Mouse (Mus musculus): ENCODE results near the gene Fkbp15. TPM values are rescaled to one million over a fixed set of nuclear protein-coding genes. Genes with fewer than 3 reads are reported as not detected.

The Fkbp15 gene
- polyA plus RNA-seq, 1 experiment from 2014 or later: 22.5 TPM

DNA sequence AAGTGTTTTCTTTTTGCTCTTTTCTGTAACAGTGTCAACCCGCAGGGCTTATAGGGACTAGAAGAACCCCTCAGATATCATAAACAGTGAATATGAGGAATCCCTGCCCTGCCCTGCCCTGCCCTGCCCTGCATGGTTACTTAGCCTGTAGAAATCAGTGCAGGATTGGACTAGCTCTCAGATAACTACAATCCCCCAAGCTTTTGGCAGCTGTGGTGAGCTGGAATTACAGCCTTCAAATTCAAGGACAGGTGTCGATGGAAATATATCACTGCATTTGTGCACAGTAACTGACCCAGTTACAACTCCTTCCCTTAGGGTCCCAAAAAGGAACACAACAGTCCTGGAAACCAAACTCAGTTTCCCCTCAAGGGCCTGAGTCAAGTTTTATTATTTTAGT lies 60.3 kb downstream of the Fkbp15 start:
- no peak for TF ChIP-seq CTCF (IDR thresholded peaks at IDR 0.05)
- in situ Hi-C loops (cut with MboI; ENCODE audit: low pct_unique_long_range_greater_than_20kb): no loop called here
- no peak for DNase-seq (ENCODE audit: low read depth, low spot score)
- no peaks in the 10 kb centered on the region for H3K27me3 ChIP-seq
- ChIA-PET CTCF (no interaction called here), POLR2A (interaction anchor here (0.5 kb wide), 1 partner anchor 98 kb away, joined by 3 read pairs; no protein-coding TSS in a partner anchor)
- ATAC-seq: no peak

DNA sequence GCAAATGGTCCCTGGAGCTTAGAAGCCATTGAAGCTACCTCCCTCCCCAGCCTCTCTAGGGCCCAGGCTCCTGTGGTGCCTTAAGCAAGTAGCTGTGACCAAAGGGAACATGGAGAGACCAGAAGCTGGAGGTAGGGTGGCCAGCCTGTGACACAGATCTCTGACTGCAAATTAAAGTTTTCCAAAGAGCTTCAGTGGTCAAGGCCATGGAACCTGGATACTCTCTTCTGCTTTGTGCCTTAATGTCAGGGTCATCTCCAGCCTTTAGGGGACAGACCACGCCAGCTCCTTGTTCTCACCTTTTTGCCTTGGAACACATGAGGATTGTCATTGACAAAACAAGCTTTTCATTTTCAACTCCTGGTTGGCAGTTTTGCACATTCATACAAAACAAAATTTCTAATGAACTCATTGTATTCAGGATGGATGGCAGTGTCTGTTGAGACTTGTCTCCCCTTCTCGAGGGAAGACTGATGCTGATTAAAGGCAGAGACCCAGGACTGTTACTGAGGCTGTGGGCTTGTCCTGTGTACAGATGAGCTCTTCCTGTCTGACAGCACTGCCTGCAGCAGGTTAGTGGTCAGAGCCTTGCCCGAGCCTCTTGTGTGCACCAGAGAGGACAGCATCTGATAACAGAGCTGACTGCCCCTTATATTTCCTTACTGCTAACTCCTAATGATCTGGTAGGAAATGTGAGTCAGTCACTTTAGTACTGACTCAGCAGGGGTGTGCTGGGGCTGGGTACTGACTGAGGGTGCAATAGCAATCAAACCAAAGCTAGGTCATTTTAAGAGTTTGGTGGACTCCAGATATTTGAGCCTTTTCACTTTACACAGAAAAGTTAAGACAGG lies 62.8 kb downstream of the Fkbp15 start:
- ATAC-seq: no peak
- POLR2A ChIA-PET: interaction anchor here (0.9 kb wide), 1 partner anchor 22 kb away, joined by 3 read pairs; no protein-coding TSS in a partner anchor
- DNase-seq (ENCODE audit: low read depth, low spot score): no peak
- CTCF ChIA-PET: interaction anchor here (1.1 kb wide), 1 partner anchor 10 kb away, joined by 3 read pairs; no protein-coding TSS in a partner anchor
- in situ Hi-C loops (cut with MboI; ENCODE audit: low pct_unique_long_range_greater_than_20kb): loop anchor here (10.0 kb wide), 1 partner anchor 57 kb away; no protein-coding TSS in a partner anchor
- H3K27me3 ChIP-seq: no peaks in the 10 kb centered on the region
- no peak for TF ChIP-seq CTCF (IDR thresholded peaks at IDR 0.05)

DNA sequence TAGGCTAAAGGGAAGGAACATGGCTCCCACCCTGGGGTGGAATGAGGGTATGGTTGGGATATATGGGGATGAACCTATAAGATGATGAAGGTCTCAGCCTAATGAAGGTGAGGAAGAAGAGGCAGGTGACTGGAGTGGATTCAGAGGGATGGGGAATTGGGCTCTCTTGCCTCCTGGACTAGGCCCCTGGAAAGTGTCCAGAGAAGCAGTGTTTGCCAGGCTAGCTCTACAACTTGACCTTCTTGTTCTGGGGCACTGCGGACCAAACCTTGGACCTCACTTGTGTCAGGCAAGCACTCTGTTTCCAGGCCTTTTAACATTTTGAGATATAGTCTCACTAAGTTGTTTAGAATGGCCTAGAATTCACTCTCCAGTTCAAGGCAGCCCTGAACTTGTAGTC lies 65.6 kb downstream of the Fkbp15 start:
- ATAC-seq: no peak
- POLR2A ChIA-PET: no interaction called here

DNA sequence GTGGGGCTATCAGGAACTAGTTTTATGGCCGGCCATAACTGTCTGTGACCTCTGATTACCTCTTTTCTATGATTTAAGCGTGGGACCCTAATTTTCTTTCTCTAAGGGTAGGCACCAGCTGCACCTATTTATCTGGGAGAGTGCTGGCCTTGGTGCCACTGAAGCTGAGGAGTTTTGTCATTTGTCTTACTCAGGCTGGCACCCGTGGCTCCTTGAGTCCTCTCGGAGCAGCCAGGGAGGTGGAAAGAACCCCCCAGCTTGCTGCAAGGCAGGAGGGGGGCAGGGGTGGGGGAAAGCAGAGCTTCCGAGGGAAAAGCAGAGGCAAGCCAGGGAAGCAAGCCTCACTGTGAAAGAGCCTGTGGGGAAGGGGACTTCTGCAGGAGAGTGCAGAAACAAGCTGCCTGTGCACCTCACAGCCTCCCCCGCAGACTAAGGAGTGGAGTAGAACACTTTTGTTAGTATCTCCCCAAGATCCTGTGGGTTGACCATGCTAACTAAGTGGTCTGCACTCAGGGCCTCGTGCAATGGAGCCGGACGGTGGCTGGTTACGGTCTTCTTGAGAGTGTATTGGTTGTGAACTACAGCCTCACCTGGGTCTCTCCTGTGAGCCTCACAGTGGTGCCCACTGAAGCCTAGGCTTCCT lies 67.0 kb downstream of the Fkbp15 start:
- H3K27me3 ChIP-seq: no peaks in the 10 kb centered on the region
- CTCF ChIA-PET: no interaction called here
- DNase-seq (ENCODE audit: low read depth, low spot score) (no peak), ATAC-seq (no peak)
- POLR2A ChIA-PET: no interaction called here
- in situ Hi-C loops (cut with MboI; ENCODE audit: low pct_unique_long_range_greater_than_20kb): loop anchor here (10.0 kb wide), 1 partner anchor 61 kb away; no protein-coding TSS in a partner anchor
- TF ChIP-seq CTCF (IDR thresholded peaks at IDR 0.05): no peak

More for the DNA sequence above, 65.6 kb downstream of the Fkbp15 start:
- CTCF ChIA-PET: no interaction called here
- DNase-seq (ENCODE audit: low read depth, low spot score): no peak
- in situ Hi-C loops (cut with MboI; ENCODE audit: low pct_unique_long_range_greater_than_20kb): loop anchor here (10.0 kb wide), 1 partner anchor 60 kb away; no protein-coding TSS in a partner anchor
- H3K27me3 ChIP-seq: no peaks in the 10 kb centered on the region
- no peak for TF ChIP-seq CTCF (IDR thresholded peaks at IDR 0.05)

DNA sequence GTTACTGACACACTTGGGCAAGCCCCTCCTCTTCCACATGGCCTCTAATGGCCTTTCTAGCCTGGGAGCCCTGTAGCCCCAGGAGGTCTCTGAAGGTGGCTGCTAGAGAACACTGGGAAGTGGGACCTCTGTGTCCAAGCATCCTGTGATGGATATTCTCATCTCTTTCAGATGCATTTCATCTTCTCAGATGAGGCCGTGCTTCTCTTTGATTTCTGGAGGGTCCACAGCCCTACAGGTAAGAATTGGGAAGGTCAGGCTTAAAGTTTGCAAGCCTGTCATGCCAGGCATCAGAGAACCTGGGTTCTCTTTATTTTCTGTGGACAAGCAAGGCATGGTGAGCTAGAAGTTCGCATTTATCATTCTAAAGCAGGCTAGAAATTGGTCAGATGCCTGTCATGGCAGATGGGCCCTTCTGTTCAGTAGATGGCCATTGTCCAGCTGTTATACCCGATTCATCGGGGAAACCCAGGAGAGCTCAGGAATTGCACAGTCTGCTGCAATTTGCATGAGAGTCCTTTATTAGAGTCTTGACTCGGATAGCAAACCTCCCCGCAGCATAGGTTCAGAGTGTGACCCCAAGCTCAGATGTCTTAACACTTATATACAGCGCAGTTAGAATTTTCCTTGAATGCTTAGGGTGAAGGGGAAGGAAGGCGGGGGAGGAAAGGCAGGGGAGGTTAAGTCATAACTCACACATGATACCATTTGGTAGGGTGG lies 67.7 kb downstream of the Fkbp15 start:
- H3K27me3 ChIP-seq: no peaks in the 10 kb centered on the region
- in situ Hi-C loops (cut with MboI; ENCODE audit: low pct_unique_long_range_greater_than_20kb): loop anchor here (10.0 kb wide), 1 partner anchor 62 kb away; no protein-coding TSS in a partner anchor
- no peak for DNase-seq (ENCODE audit: low read depth, low spot score)
- no peak for TF ChIP-seq CTCF (IDR thresholded peaks at IDR 0.05)
- no peak for ATAC-seq
- CTCF ChIA-PET: no interaction called here
- POLR2A ChIA-PET: no interaction called here

DNA sequence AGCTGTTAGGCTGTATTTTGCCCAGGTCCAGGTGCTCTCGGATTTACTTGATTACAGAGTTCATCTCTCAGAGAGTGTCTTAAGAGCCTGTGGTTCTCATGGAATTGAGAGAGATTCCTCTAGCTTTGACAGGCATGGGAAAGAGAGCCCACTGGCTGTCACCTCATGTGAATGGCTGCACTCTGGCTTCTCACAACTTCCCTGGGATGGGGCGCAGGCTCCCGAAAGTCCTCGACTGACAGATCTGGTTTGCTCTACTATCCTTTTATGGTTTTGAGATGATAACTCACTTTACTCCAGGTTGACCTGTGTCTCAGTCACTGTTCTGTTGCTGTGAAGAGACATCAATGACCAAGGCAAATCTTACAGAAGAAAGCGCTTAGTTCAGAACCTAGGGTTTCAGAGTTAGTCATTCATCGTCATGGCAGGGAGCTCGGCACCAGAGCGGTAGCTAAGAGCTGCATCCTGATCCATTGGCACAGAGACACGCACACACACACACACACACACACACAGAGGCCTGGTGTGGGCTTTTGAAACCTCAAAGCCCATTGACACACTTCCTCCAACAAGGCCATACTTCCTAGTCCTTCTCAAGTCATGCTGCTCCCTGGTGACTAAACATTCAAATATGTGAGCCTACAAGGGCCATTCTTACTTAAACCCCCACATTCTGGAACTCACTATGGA lies 69.4 kb downstream of the Fkbp15 start:
- no peak for TF ChIP-seq CTCF (IDR thresholded peaks at IDR 0.05)
- ChIA-PET CTCF (interaction anchor here (1.5 kb wide), 1 partner anchor 11 kb away, joined by 5 read pairs; no protein-coding TSS in a partner anchor), POLR2A (no interaction called here)
- in situ Hi-C loops (cut with MboI; ENCODE audit: low pct_unique_long_range_greater_than_20kb): loop anchor here (10.0 kb wide), 1 partner anchor 64 kb away; no protein-coding TSS in a partner anchor
- DNase-seq (ENCODE audit: low read depth, low spot score): no peak
- ATAC-seq: no peak
- no peaks in the 10 kb centered on the region for H3K27me3 ChIP-seq

DNA sequence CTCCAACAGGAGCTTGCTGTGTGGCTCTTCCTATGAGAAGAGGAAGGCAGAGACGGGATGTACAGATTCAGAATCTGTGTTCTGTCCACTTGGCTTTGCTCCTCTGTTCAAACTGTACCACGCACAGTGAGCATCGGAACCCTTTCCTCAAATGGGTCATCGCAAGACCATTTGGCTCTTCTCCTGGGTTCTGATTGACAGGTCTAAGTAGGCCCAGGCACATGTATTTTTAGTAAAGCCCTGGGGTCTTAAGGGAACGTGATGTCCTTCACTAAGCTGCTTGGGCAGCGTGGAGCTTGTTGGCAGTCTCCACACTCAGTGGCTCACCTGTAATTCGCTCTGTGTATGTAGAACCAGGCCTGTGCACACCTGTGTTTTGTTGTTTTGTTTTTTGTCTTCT lies 71.1 kb downstream of the Fkbp15 start:
- POLR2A ChIA-PET: no interaction called here
- CTCF ChIA-PET: interaction anchor here (1.0 to 1.3 kb wide), 2 partner anchors 12 to 13 kb away, joined by 3 read pairs; no protein-coding TSS in a partner anchor
- no peaks in the 10 kb centered on the region for H3K27me3 ChIP-seq
- TF ChIP-seq CTCF (IDR thresholded peaks at IDR 0.05): no peak
- ATAC-seq: no peak
- DNase-seq (ENCODE audit: low read depth, low spot score): no peak
- in situ Hi-C loops (cut with MboI; ENCODE audit: low pct_unique_long_range_greater_than_20kb): no loop called here

DNA sequence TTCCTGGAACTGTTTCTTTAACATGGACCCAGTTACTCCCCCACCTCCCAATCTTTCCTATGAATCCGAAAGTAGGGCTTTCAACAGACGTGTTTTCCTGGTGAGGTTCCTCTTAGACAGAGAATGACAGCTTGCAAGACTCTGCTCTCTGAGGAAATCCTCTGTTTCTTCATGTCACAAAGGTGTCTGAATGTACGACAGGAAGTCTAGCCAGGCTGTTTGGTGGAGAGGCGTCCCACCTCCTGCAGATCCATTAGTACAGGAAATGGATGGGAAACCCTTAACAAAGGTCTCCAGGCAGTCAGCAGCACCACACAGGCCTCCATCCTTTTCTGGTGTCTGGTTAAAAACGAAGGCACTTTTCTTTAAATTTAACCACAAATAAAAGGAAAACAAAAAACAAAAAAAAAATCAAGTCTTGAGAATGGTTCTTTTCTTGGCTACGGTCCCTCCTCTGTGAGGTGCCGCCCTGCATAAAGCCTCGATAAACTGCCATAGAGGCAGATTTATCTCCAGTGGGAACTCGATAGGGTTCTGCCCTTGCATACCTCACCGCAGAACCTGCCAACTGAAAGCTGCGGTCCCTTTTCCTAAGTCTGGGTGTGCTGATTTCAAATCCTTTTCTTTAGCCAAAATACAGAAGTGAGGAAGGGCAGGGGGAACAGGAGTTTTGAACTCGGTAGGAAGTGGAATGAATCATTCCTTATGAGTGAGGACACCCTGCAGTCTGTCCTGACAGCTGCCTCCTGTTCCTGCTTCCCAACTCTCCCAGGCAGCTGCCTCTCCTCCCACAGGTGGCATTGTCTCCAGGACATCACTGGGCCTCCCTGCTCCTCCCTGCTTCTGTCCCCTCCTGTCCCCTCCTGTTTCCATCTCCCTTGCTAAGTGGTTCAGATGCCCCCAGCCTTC lies 73.1 kb downstream of the Fkbp15 start:
- peak; percentile 9 for TF ChIP-seq CTCF (IDR thresholded peaks at IDR 0.05)
- DNase-seq (ENCODE audit: low read depth, low spot score) (no peak), ATAC-seq (no peak)
- ChIA-PET POLR2A (no interaction called here), CTCF (interaction anchor here (0.9 to 2.1 kb wide), 3 partner anchors 10 to 25 kb away, joined by 3 to 4 read pairs (median 4); no protein-coding TSS in a partner anchor)
- in situ Hi-C loops (cut with MboI; ENCODE audit: low pct_unique_long_range_greater_than_20kb): no loop called here
- no peaks in the 10 kb centered on the region for H3K27me3 ChIP-seq
